Mouse (Mus musculus) G1E (cell line): ENCODE measurements at regions not wholly inside any gene's neighbourhood (a gene's known extent, or its start where the extent isn't known, plus 50 kb on each side); places are given as distances from the start of the nearest gene placed in this dataset.

ENCODE experiments used
- ATAC-seq: 2 replicates; pipeline ENCODE4 v1.8.0; 2016; ENCODE audit warnings: mild to moderate bottlenecking; ENCODE audit not compliant: insufficient number of reproducible peaks, poor library complexity, low FRiP score, severe bottlenecking; ENCODE audit errors: extremely low read depth
- DNase-seq: peaks from one replicate; pipeline ENCODE4 v3.0.0; 2012; ENCODE audit warnings: low spot score
- H3K27me3 ChIP-seq: 2 replicates; pipeline ENCODE4 v1.6.1; 2012; ENCODE audit warnings: mild to moderate bottlenecking, low read length, inconsistent platforms; ENCODE audit not compliant: insufficient read depth
- H3K36me3 ChIP-seq: replicated peaks from 2 replicates; pipeline ENCODE3; 2012; ENCODE audit warnings: mild to moderate bottlenecking, inconsistent platforms
- H3K4me1 ChIP-seq: 2 replicates; pipeline ENCODE4 v1.6.1; 2012; ENCODE audit warnings: low read depth, low read length, inconsistent platforms, mixed read lengths; ENCODE audit not compliant: insufficient read depth
- H3K4me3 ChIP-seq: 2 replicates; pipeline ENCODE4 v1.5.1; 2012; ENCODE audit warnings: low read depth, mild to moderate bottlenecking, inconsistent platforms, low read length, moderate library complexity, mixed read lengths
- H3K9me3 ChIP-seq: replicated peaks from 2 replicates; pipeline ENCODE4 v1.6.1; 2012; ENCODE audit warnings: inconsistent platforms
- CTCF ChIP-seq: IDR thresholded peaks from 2 replicates; pipeline ENCODE4 v1.5.1; 2012; ENCODE audit warnings: low read depth, low read length, inconsistent platforms, mixed read lengths
- GATA1 ChIP-seq: IDR thresholded peaks from 2 replicates; pipeline ENCODE4 v1.6.1; 2012; ENCODE audit warnings: borderline replicate concordance, low read length, inconsistent platforms, mixed read lengths
- GATA2 ChIP-seq: IDR thresholded peaks from 2 replicates; pipeline ENCODE4 v1.6.1; 2012; ENCODE audit warnings: low read depth, low read length, inconsistent platforms, borderline replicate concordance
- POLR2AphosphoS5 ChIP-seq: IDR thresholded peaks from 2 replicates; pipeline ENCODE4 v1.6.1; 2012; ENCODE audit warnings: low read depth, low read length, inconsistent platforms; ENCODE audit not compliant: insufficient replicate concordance
- TAL1 ChIP-seq: conservative IDR thresholded peaks from 2 replicates; pipeline ENCODE4 v1.6.1; 2012; ENCODE audit warnings: low read depth, low read length, inconsistent platforms, mixed read lengths

GRCm38 (mm10) chr14:102699015-102699414 lies 283.4 kb downstream of the Kctd12 start:
- no peak for DNase-seq
- no peaks in the 10 kb centered on the region for H3K4me1 ChIP-seq
- no peaks in the 10 kb centered on the region for H3K27me3 ChIP-seq
- H3K4me3 ChIP-seq: no peak overlapping the region
- no peak for ATAC-seq
- H3K9me3 ChIP-seq: peaks cover 17% of the 10 kb centered on the region
- no peaks in the 10 kb centered on the region for H3K36me3 ChIP-seq
- TF ChIP-seq GATA1 (no peak), GATA2 (no peak), TAL1 (no peak), POLR2AphosphoS5 (no peak), CTCF (no peak)

GRCm38 (mm10) chr14:102686791-102687190 lies 295.6 kb downstream of the Kctd12 start:
- DNase-seq: no peak
- Histone ChIP-seq H3K27me3 (no peaks in the 10 kb centered on the region), H3K4me3 (no peak overlapping the region), H3K36me3 (no peaks in the 10 kb centered on the region), H3K9me3 (peaks cover 8% of the 10 kb centered on the region), H3K4me1 (no peaks in the 10 kb centered on the region)
- TF ChIP-seq POLR2AphosphoS5: no peak
- no peak for TF ChIP-seq GATA1
- TF ChIP-seq GATA2: no peak
- TF ChIP-seq CTCF: no peak
- TF ChIP-seq TAL1: no peak
- ATAC-seq: no peak

- H3K27me3 ChIP-seq: no peaks in the 10 kb centered on the region
- DNase-seq (no peak), ATAC-seq (no peak)
- H3K4me3 ChIP-seq: no peak overlapping the region
- no peaks in the 10 kb centered on the region for H3K36me3 ChIP-seq
- no peaks in the 10 kb centered on the region for H3K4me1 ChIP-seq
- no peak for TF ChIP-seq GATA2
- TF ChIP-seq CTCF: no peak
- TF ChIP-seq TAL1: no peak
- no peak for TF ChIP-seq GATA1
- no peak for TF ChIP-seq POLR2AphosphoS5
- peaks cover 28% of the 10 kb centered on the region for H3K9me3 ChIP-seq
These were observed 305.9 kb downstream of the Kctd12 start for GRCm38 (mm10) chr14:102676582-102676981.

- Histone ChIP-seq H3K4me3 (no peak overlapping the region), H3K9me3 (peaks cover 29% of the 10 kb centered on the region), H3K36me3 (no peaks in the 10 kb centered on the region), H3K4me1 (no peaks in the 10 kb centered on the region), H3K27me3 (no peaks in the 10 kb centered on the region)
- ATAC-seq (no peak), DNase-seq (no peak)
- TF ChIP-seq GATA1 (no peak), POLR2AphosphoS5 (no peak), TAL1 (no peak), GATA2 (no peak), CTCF (no peak)
These were observed 307.8 kb downstream of the Kctd12 start for GRCm38 (mm10) chr14:102674635-102675034.

GRCm38 (mm10) chr14:102673724-102674123 lies 308.7 kb downstream of the Kctd12 start:
- Histone ChIP-seq H3K9me3 (peaks cover 33% of the 10 kb centered on the region), H3K27me3 (no peaks in the 10 kb centered on the region), H3K4me3 (no peak overlapping the region), H3K4me1 (no peaks in the 10 kb centered on the region), H3K36me3 (no peaks in the 10 kb centered on the region)
- DNase-seq (no peak), ATAC-seq (no peak)
- TF ChIP-seq TAL1 (no peak), POLR2AphosphoS5 (no peak), GATA1 (no peak), GATA2 (no peak), CTCF (no peak)

DNA sequence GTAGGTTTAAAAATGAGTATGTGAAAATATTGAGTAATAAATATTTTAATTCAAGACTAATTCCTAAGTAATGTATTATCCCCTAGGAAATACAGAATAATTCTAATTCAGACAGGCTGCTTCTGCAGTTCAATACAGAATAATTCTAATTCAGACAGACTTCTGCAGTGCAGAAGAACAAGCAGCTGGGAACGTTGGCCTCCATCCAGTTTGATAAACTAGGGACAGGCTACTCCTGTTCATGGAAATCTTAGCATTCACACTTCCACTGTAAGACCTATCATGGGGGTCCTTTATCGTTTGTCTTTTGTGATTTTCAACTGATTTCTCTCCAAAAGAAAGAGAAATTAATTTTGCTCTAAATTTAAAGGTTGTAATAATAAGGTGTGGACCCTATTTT lies 319.2 kb downstream of the Kctd12 start:
- Histone ChIP-seq H3K4me3 (no peak overlapping the region), H3K4me1 (no peaks in the 10 kb centered on the region), H3K36me3 (no peaks in the 10 kb centered on the region), H3K9me3 (peaks cover 28% of the 10 kb centered on the region), H3K27me3 (no peaks in the 10 kb centered on the region)
- TF ChIP-seq GATA1: no peak
- TF ChIP-seq TAL1: no peak
- no peak for TF ChIP-seq GATA2
- TF ChIP-seq CTCF: no peak
- TF ChIP-seq POLR2AphosphoS5: no peak
- no peak for ATAC-seq
- no peak for DNase-seq

- no peak for ATAC-seq
- Histone ChIP-seq H3K4me1 (no peaks in the 10 kb centered on the region), H3K36me3 (no peaks in the 10 kb centered on the region), H3K9me3 (peaks cover 24% of the 10 kb centered on the region), H3K27me3 (no peaks in the 10 kb centered on the region), H3K4me3 (no peak overlapping the region)
- DNase-seq: no peak
- TF ChIP-seq POLR2AphosphoS5: no peak
- TF ChIP-seq TAL1: no peak
- TF ChIP-seq GATA1: no peak
- no peak for TF ChIP-seq GATA2
- no peak for TF ChIP-seq CTCF
These were observed 322.1 kb downstream of the Kctd12 start for GRCm38 (mm10) chr14:102660351-102660750.
